Mouse (Mus musculus) erythroblast, embryonic 14.5 days (primary cell): Measurements from ENCODE around the gene Ush2a.

ENCODE experiments used
- GATA1 ChIP-seq: IDR thresholded peaks from 2 replicates; pipeline ENCODE4 v1.6.1; 2012; ENCODE audit warnings: low read length, inconsistent platforms, mixed read lengths
- TAL1 ChIP-seq: IDR thresholded peaks from 3 replicates; pipeline ENCODE4 v1.6.1; 2012; ENCODE audit warnings: low read length, inconsistent platforms, mixed read lengths

- TF ChIP-seq GATA1 (no peak), TAL1 (no peak)
Measured at GRCm38 (mm10) chr1:189010671-189011070, 748.8 kb downstream of the Ush2a start.
